Mouse (Mus musculus): ENCODE measurements at regions not wholly inside any gene's neighbourhood (a gene's known extent, or its start where the extent isn't known, plus 50 kb on each side); places are given as distances from the start of the nearest gene placed in this dataset.

DNA sequence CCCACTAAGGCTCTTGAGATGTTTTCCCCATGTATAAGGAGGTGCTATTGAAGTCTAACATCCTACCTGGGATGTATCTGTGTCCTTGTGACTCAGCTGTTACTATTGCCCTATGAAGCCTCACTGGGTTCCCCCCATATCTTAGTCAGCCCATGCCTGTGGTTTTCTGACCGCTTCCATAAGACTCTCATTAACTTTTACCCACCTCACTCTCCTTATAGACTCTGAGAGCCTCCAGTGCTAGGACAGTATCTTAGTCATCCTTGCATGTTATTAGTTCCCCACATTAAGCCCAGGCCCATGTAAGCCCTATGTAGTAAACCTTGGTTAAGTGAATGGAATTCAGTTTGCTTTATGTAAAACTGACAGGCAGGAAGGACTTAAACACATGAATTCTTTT lies 337.5 kb upstream of the Trib2 start:
- 0 out of 2 replicates have a peak, but pooled peaks have one; percentile 58 for ATAC-seq (replicated peaks; ENCODE audit: low read depth, poor library complexity, severe bottlenecking)

DNA sequence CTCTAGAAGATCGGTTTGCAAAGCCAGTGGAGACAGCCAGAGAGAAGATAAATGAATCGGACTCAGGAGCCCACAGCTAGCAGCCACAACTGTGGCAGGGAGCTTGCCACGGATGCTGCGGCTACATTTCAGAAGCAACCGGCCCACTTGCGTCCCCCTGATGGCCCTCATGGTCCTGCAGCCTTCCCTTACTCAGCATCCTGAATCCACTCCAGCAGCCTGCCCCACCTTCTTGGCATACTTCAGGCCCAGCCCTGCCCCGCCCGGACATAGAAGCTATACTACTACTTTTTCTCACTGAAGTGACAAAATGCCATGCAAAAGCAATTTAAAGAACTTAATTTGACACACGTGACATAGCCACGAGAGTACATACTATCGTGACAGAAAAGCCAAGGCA lies 335.4 kb upstream of the Trib2 start:
- ATAC-seq (replicated peaks; ENCODE audit: low read depth, poor library complexity, severe bottlenecking): no peak

DNA sequence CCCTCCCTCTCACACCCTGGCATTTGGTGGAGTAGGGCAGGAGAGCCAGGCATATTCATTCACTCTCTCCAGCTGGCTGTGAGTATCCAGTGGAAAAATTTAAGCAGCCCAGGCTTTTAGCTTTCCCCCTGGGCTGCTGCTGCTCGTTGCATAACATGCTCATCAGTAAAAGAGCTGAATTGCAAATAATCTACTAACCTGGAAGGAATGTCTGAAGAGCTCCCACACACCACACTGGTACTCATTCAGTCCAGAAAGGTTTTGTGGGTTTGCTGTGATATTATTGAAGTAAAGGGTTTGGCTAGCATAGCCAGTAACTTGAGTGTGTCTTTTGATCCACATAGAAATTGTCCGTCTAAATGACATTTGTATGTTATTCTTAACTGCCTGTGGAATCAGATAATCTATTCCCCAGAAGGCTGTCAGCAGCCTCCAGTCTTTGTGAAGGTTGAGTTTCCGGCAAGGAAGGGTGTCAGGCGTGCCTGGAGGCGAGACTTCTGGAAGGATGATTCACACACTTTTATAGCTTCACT lies 334.5 kb upstream of the Trib2 start:
- no peak for ATAC-seq (replicated peaks; ENCODE audit: low read depth, poor library complexity, severe bottlenecking)

DNA sequence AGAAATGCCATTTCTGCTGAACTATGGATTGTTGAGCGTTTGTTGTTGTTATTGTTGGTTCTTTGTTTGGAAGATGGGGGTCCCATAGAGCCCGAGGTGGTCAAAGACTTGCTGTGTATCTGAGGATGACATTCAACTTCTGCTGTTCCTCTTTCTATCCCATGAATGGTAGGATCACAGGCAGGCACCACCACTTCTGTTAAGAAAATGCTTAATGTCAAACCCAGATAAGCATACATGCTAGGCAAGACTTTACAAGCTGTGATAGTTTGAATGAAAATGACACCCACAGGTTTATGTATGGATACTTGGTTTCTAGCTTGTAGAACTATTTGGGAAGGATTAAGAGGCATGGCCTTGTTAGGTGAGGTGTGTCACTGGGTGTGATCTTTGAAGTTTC lies 330.2 kb upstream of the Trib2 start:
- no peak for ATAC-seq (replicated peaks; ENCODE audit: low read depth, poor library complexity, severe bottlenecking)

DNA sequence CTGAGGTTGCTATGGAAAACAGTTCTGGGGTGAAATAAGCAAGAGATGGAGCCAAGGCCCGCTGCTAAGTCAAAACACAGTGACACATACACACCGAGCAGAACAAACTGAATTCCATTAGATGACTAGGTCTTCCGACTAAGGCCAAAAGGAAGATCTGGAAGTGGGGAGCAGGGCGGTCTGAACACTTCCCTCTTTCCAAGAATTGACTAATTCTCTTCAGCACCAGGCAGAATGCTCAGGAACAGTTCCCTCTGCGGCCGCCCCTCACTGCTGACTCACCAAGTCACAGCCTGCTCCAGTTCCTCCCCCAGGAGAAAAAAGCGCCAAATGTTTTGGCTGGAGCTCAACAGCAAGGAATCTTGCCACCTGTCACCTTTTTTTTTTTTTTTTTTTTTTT lies 328.9 kb upstream of the Trib2 start:
- ATAC-seq (replicated peaks; ENCODE audit: low read depth, poor library complexity, severe bottlenecking): peak; percentile 39; the same call in 1 of the 2 replicates

DNA sequence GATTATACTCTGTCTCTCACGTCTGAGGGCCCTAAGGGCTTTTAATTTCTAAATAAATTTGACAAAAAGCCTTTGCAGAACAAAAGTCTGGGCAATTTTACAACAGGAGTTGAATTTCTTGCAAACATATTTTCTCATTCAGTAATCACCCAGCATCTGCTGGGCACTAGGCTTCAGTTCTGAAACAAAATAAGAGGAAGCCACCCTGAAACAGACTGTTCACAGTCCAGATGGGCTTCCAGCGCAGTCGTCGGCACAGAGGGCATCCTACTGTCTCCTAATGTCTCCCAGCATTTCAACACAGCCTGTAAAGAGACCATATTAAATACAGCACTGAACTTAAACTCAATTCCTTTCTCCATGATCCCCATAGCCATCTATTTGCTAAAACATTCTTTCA lies 324.5 kb upstream of the Trib2 start:
- ATAC-seq (replicated peaks; ENCODE audit: low read depth, poor library complexity, severe bottlenecking): no peak

DNA sequence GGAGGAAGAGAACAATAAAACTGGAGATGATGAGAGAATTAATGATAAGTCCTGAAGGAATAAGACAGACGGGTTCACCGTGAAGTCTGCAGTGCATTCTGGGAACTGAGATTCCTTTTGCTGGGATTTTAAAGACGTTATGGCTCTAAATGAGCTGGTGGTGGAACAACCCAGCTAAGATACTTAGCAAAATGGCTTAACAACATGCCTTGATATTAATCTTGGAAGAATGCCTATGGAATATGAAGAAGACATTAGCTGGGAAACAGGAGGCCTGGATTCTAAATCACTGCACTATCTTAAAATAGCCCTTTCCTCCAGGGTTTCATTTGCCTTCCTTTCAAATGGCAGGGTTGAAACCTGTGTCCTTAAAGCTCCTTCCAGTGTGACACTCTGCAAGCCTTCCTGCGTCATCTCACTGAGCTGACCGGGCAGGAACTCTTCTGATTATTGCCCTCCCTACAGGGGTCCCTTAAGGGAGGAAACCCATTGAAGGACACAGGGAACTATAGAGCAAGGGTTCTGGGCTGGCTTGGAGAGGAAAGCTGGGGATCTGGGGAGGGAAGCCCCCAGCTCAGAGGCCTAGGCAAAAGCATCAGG lies 323.9 kb upstream of the Trib2 start:
- no peak for ATAC-seq (replicated peaks; ENCODE audit: low read depth, poor library complexity, severe bottlenecking)

DNA sequence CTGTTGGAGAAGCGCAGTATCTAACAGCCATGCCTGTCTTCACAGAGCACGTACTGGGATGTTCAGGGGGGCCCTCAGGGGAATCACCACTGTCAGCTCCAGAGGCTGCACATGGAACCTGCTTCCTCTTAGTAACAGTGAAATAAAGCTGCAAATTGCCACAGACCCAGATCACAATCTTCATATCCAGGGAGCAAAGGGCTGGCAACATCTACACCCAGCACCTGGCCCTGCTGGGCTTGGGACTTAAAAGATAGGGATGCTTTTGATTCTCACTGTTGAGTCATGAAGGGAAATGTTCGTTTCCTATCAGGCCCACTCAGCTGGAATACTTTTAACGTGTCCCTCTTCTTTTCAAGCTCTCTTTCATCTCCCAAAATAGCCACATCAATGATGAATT lies 322.4 kb upstream of the Trib2 start:
- peak; percentile 54 for ATAC-seq (replicated peaks; ENCODE audit: low read depth, poor library complexity, severe bottlenecking)

DNA sequence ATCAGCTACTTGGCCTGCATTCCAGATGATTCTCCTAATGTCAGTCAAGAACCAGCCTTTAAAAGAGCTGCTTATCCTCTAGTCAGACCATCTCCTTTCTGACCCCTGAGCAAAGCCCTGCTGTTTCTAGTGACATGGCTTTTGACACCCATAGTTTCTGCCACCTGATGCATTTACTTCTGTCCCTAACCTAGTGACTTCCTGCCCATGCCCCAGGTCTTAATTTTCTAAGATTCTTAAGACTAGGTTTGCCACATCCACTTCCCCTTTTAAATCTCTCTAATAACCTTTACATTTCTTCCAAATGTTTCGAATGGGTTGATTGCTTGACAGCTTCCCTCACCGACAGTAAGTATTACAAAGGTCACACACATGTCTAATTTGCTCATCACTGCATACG lies 321.1 kb upstream of the Trib2 start:
- no peak for ATAC-seq (replicated peaks; ENCODE audit: low read depth, poor library complexity, severe bottlenecking)

DNA sequence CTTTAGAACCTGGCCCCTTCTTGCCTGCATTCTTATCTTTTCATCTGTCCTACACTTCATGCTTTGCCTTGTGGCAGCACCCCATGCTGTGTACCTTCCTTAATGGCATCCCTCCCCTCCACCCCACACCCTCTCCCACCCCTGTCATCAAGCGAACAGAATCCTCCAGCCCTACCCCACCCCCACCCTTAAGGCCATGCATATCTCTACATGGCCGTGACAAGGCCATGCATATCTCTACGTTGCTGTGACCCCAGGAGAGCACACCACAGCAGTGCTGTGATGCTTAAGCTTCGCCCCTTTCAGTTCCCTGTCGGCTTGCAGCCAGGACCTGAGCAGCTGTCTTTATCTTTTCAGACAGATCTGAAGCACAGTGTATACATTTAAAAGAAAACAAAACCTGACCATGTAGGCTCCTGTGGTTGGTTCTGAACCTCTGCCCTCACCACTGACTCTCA lies 319.5 kb upstream of the Trib2 start:
- peak; percentile 47 for ATAC-seq (replicated peaks; ENCODE audit: low read depth, poor library complexity, severe bottlenecking)

DNA sequence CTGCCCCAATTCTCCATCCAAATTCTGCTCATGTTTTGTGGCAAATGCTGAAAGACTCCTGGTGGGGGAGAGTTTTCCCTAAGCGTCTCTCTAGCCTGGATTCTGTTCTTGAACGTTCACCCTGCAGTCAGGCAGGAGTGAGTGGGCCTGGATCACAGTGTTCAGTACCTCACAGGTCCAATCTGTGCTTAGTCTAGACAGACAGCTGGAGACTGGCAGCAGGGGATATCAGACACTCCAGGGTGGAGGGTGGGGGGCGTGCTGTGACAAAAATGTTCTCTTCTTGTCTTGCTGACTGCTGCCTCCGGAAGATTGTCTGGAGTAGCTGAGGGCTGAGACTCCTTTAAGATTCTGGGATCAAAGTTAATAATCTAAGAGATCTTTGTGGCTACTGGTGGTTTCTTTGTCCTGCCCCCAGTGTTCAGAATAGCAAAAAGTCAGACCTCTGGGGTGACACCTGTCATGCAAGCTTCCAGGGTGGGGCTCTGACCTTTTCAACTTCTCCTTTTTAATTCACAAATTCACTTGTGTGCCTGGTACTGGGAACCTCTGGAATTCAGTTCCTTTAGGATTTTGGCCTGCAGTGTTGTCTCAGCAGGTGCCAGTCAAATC lies 319.0 kb upstream of the Trib2 start:
- peak; percentile 15 for ATAC-seq (replicated peaks; ENCODE audit: low read depth, poor library complexity, severe bottlenecking)

DNA sequence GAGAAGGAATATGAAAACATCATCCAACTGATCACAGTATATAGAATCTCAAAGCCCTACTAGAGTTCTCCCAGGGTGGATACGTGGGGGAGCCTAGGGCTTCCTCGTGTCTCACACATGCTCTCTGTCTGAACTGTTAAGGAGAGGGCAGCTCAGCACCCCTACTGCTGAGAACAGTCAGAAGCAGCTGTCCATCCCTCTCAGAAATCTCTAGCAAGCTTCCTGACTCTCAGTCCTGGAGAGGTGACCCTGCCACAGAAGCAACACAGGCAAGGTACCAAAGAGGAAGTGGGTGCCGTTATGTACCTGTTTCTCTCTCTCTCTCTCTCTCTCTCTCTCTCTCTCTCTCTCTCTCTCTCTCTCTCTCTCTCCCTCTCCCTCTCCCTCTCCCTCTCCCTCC lies 317.7 kb upstream of the Trib2 start:
- no peak for ATAC-seq (replicated peaks; ENCODE audit: low read depth, poor library complexity, severe bottlenecking)

DNA sequence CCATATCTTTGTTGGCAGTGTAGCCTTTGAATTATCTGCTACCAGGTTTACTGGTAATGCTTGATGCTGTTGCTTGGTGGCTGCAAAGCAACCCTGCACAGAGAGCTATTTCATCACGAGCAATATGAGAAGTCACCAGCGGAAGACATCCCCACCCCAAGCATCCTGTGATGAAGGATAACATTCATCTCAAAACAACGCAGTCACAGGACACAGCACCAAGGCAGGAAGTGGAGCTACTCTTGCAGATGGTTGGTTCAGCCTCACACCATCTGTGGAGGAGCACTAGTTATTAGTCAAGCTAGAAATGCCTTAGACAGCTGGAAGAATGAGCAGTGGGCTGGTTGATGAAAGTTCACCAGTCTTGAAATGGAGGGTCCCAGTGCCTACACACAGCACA lies 316.5 kb upstream of the Trib2 start:
- peak; percentile 73 for ATAC-seq (replicated peaks; ENCODE audit: low read depth, poor library complexity, severe bottlenecking)

DNA sequence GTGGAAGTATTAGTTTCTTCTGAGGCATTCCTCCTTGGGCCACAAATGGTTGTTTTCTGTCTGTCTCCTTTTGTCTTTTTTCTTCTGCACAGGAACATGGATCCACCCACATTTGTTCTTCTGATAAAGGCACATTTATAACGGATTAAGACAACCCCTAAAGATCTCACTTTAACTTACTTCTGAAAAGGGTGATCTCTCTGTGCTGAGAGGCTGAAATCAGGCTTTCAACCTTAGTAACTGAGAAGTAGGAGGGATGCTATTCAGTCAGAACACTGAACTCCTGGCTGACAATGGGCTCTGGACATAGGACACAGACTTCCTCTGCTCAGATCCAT lies 315.0 kb upstream of the Trib2 start:
- ATAC-seq (replicated peaks; ENCODE audit: low read depth, poor library complexity, severe bottlenecking): no peak

DNA sequence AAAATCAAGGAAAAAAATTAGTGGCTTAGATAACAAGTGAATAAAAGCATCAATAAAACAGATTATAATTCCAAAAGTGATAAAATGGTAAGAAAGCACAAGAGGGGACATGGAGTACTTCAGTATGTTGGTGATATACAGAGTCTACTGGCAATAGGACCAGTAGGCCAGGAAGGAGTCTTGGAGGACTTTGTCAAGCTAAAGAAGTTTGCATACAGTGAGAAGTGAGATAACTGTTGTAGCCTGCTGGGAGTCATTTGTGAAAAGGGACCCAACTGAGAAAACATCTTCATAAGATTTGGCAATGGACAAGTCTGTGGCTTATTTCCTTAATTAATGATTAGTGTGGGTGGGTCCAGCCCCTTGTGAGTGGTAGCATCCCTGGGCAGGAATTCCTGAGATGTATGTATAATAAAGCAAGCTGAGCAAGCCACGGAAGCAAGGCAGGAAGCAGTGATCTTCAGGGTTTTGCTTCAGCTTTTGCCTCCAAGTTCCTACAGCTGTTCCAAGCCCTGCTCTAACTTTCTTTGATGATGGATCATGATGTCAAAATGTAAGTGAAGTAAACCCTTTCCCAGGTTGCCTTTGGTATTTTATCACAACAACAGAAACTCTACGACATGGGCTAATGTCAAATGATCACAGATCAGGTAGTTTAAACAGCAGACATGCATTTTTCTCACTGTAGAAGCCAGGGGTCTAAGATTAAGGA lies 314.5 kb upstream of the Trib2 start:
- ATAC-seq (replicated peaks; ENCODE audit: low read depth, poor library complexity, severe bottlenecking): no peak

DNA sequence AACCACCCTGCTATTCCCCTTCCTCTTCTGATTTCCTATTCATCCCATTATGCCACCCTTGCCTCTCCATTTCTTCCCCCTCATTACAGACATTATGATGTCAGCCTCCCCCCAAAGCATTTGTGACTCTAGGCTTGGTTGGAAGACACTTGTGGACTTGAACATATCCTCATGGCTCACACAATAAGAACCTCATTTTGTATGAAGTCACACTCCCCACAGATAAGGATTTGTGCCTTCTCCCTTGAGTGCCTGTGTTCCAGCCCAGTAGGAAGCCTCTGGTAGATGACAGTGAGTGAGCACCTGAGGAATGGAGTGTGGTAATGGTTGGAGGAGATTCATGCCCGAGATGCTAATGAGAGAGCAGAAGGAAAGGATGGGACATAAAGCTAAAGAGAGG lies 313.9 kb upstream of the Trib2 start:
- ATAC-seq (replicated peaks; ENCODE audit: low read depth, poor library complexity, severe bottlenecking): no peak

DNA sequence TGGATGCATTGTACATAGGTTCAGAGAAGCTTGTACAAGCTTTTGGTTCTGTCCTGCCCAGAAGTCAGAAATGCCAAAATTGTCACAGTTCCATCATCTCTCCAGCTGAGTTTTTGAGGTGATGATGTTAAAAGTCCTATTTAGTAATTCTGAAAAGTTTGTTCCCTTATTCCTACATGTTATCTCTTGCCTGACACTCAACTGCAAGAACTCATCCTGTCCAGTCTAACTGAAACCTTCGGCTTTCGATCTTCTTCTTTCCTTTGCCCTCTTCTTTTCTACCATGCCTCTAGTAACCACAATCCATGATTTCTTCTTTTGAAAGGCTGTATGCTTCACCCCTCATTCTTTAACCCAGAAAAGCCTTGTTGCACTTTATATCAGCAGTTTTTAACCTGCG lies 313.2 kb upstream of the Trib2 start:
- no peak for ATAC-seq (replicated peaks; ENCODE audit: low read depth, poor library complexity, severe bottlenecking)

DNA sequence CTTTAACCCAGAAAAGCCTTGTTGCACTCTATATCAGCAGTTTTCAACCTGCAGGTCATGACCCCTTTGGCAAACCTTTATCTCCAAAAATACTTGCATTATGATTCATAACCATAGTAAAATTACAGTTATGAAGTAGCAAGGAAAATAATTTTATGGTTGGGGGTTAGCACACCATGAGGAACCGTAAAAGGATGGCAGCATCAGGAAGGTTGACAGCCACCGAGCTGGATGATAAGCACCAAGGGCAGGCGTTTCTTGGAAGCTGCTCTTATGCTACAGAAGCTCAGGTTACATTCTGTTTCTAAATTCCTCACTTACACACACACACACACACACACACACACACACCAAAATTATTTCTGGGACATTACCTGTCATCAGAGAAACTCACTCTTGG lies 312.5 kb upstream of the Trib2 start:
- ATAC-seq (replicated peaks; ENCODE audit: low read depth, poor library complexity, severe bottlenecking): no peak

DNA sequence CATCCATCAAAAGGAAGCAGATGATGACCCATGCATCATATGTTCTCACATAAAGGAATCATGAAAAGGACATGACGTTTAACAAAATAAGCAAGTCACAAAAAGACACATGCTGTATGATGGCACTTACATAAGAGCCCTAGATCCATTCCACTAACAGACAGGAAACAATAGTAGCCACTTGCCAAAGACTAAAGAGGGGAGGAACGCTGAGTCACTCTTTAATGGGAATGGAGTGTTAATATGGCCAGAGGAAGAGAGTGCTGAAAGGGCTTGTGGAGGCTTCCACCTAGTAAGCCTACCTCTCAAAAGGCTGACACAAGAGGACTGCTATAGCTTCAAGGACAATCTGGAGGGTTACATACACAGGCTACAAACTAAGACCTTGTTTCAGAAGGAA lies 308.2 kb upstream of the Trib2 start:
- ATAC-seq (replicated peaks; ENCODE audit: low read depth, poor library complexity, severe bottlenecking): peak; percentile 57

DNA sequence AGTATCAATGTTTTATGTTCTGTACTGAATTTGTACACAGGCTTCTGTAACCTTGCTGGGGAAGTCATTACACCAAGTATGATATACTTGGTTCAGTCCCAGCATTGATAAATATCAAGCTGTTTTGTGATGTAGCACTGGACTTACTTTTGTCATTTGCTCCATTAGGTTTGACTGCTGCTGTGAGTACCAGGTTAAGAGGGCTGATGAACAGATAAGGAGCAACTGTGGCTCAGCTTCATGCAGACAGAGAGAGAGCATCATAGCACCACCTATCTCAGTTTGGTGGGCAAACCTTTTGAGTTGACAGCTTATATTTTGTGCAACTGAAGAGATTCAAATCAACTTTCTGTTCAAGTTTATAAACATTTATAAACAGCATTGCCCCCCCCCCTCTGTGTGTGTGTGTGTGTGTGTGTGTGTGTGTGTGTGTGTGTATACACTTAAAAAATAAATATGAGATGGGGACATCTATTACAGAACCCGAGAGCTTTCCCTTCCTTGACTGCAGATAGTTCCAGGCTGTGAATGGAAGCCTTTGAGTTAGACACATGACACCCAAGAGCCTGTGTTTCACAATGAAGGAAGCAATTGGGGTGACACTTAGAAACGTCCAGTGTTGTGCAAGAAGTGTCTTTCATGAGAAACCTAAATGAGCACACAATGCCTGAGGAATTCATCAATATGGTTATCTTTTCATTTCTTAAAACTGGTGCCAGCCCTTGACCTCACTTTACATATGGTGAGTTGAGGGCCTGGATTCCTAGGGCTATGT lies 305.8 kb upstream of the Trib2 start:
- peak; percentile 67 for ATAC-seq (replicated peaks; ENCODE audit: low read depth, poor library complexity, severe bottlenecking)

DNA sequence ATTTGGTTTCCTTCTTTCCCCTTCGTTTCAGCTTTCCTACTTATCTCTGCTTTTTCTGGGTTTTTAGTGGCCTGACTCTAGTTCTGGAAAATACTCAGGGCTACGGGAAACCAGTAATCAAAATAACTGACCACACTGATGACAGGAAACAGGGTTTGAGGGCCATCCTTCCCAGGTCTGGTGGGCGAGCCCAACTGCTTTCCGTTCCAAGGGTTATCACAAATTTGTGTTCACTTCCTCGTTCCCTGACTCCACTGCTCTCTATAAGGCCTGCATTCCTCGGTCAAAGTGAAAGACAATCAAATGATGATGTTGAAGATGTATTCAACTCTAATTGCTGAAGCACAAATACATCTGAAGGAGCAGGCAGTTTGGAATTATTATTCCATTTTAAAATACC lies 305.1 kb upstream of the Trib2 start:
- peak; percentile 76 for ATAC-seq (replicated peaks; ENCODE audit: low read depth, poor library complexity, severe bottlenecking)
